Mouse (Mus musculus): ENCODE measurements around the gene Afap1.

DNA sequence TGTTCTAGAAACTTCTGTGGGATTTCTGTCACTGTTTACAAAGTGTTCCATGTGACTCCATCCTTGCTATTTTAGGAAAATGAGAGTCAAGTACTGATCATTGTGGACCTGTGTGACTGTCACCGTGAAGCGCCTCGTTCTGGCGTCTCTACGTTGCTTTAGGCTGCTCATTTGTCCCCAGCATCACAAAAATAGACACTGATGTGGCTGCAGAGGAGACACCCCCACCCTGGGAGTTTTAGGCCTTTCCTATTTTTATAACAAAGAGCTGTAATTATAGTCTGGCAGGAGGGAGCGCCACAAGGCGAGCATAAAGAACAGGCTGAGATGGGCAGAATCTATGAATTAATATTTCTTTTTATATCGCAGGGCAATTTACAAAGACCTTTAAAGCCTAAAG, 92.5 kb downstream of the Afap1 start:
- no peak for TF ChIP-seq CTCF (IDR thresholded peaks at IDR 0.05; ENCODE audit: low read depth, low read length)
- TF ChIP-seq POLR2A (IDR thresholded peaks at IDR 0.05; ENCODE audit: extremely low read depth, insufficient read depth, low read length), result no peak
